Mouse (Mus musculus) embryonic facial prominence, embryonic 13.5 days (tissue): ENCODE measurements around the gene Cntrob. TPM values are rescaled to one million over a fixed set of nuclear protein-coding genes. Genes with fewer than 3 reads are reported as not detected.
A peak's percentile ranks its signal among the peaks of the same experiment; 100 is the strongest.

Source experiments
- ATAC-seq: fragments of 200-750 bp; cut with Nextera tagmentation; 2 replicates; pipeline ENCODE4 v1.8.0; 2017; ENCODE audit warnings: low read depth; ENCODE audit not compliant: insufficient number of reproducible peaks, insufficient read depth, low FRiP score, low TSS enrichment
- H3K27ac ChIP-seq: fragments of 300-500 bp; sonication (generic); 2 replicates; pipeline ENCODE4 v1.5.1; 2015; ENCODE audit warnings: moderate library complexity, mild to moderate bottlenecking, inconsistent platforms
- H3K27me3 ChIP-seq: fragments of 300-500 bp; sonication (generic); 2 replicates; pipeline ENCODE4 v1.6.1; 2015; ENCODE audit warnings: mild to moderate bottlenecking, inconsistent platforms
- H3K36me3 ChIP-seq: fragments of 300-500 bp; sonication (generic); 2 replicates; pipeline ENCODE4 v1.6.1; 2015; ENCODE audit warnings: mild to moderate bottlenecking, inconsistent platforms
- H3K4me1 ChIP-seq: fragments of 300-500 bp; sonication (generic); 2 replicates; pipeline ENCODE4 v1.6.1; 2015; ENCODE audit warnings: inconsistent platforms
- H3K4me2 ChIP-seq: fragments of 300-500 bp; sonication (generic); 2 replicates; pipeline ENCODE4 v1.6.1; 2015; ENCODE audit warnings: moderate library complexity, mild to moderate bottlenecking, inconsistent platforms
- H3K4me3 ChIP-seq: fragments of 300-500 bp; sonication (generic); 2 replicates; pipeline ENCODE4 v1.5.1; 2015; ENCODE audit warnings: mild to moderate bottlenecking, inconsistent platforms
- H3K9ac ChIP-seq: fragments of 300-500 bp; sonication (generic); 2 replicates; pipeline ENCODE4 v1.6.1; 2015; ENCODE audit warnings: mild to moderate bottlenecking, inconsistent platforms
- H3K9me3 ChIP-seq: fragments of 300-500 bp; sonication (generic); 2 replicates; pipeline ENCODE4 v1.6.1; 2016; ENCODE audit warnings: inconsistent platforms
- whole genome bisulfite sequencing: fragments of 180-500 bp; shearing (Covaris S2); methylation state at CpG from one replicate; pipeline ENCODE4 v1.1.7; 2015; ENCODE audit warnings: mixed read lengths; 5-methylcytosine and 5-hydroxymethylcytosine counted together
- polyA plus RNA-seq: library from polyadenylated mRNA; unstranded; fragments of >200 nt; fragmentation: Nextera tagmentation; extraction: Ambion mirVana; gene quantifications from 2 replicates; pipeline ENCODE4 v1.2.1, GENCODE M21; 2015

Gene Cntrob
- polyA plus RNA-seq: 30.4 and 33.8 TPM in 2 replicates

DNA sequence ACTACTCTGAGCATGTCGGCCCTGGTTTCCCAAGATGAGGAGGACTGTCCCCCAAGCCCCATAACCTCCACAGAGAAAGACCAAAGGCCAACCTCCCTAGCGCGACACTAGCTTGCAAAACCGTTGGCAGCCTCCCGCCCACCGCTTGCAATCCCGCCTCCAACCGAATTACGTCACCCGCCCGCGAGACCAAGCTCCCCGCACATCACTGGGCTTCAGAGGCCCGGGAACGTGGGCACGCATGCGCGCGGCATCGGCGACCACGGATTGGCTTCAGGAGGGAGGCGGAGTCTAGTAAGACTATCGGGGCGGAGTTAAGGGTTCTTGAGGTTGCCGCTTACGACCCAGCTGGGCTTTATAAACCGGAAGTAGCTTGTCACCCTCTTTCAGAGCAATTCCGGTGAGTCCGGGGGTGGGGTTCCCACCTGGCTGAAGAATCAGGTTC lies at the start of gene Cntrob, which contains the start of gene Trappc1:
Gene Cntrob, minus strand, starts transcription at position 109 of the 445 bp plus-strand sequence.
Gene Trappc1, plus strand, starts transcription at position 314 of the 445 bp plus-strand sequence.
- peak within 1 kb of the TSS; percentile 57 for H3K4me3 ChIP-seq
- H3K4me1 ChIP-seq: peaks cover 42% of the 10 kb centered on the region
- peaks cover 25% of the 10 kb centered on the region for H3K27me3 ChIP-seq
- H3K9me3 ChIP-seq: no peaks in the 10 kb centered on the region
- peak within 1 kb of the TSS; percentile 82 for H3K9ac ChIP-seq
- under 1% methylated on average over 30 of the region's 30 CpGs for WGBS
- H3K4me2 ChIP-seq: peak within 1 kb of the TSS; percentile 83
- peak within 1 kb of the TSS; percentile 86 for H3K27ac ChIP-seq
- ATAC-seq: peak; percentile 92
- peaks cover 25% of the 10 kb centered on the region for H3K36me3 ChIP-seq

DNA sequence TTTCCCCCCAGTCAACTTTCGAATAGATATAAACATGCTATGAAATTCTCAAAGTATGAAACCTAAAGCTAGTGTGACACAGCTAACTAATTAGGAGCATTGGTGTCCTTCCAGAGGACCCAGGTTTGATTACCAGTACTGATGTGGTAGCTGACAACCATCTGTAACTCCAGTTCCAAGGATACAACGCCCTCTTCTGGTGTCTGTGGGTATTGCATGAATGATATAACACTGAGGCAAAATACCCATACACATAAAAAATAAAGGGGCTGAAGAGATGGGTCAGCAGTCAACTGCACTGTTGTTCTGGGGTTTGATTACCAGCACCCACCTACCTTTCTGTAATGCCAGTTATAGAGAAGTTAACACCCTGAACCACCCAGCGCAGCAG lies 49.2 kb upstream of the Cntrob start:
- peaks cover 27% of the 10 kb centered on the region for H3K36me3 ChIP-seq
- peak overlapping the region; percentile 79; the same call in 1 of the 2 replicates for H3K27ac ChIP-seq
- 62% methylated on average over 3 of the region's 3 CpGs for WGBS
- H3K4me2 ChIP-seq: no peak overlapping the region
- no peak overlapping the region for H3K9ac ChIP-seq
- no peak for ATAC-seq
- H3K9me3 ChIP-seq: no peaks in the 10 kb centered on the region
- no peak overlapping the region for H3K4me3 ChIP-seq
- no peaks in the 10 kb centered on the region for H3K27me3 ChIP-seq
- H3K4me1 ChIP-seq: peaks cover 20% of the 10 kb centered on the region

- peaks cover 20% of the 10 kb centered on the region for H3K4me1 ChIP-seq
- H3K9ac ChIP-seq: 0 out of 2 replicates have a peak overlapping the region, but pooled peaks have one; percentile 28
- WGBS: 58% methylated on average over 12 of the region's 12 CpGs
- H3K4me3 ChIP-seq: no peak overlapping the region
- H3K9me3 ChIP-seq: no peaks in the 10 kb centered on the region
- peaks cover 21% of the 10 kb centered on the region for H3K36me3 ChIP-seq
- no peak for ATAC-seq
- peak overlapping the region; percentile 39; the same call in 1 of the 2 replicates for H3K4me2 ChIP-seq
- peak overlapping the region; percentile 79 for H3K27ac ChIP-seq
- H3K27me3 ChIP-seq: no peaks in the 10 kb centered on the region
These were observed 48.6 kb upstream of the Cntrob start for GRCm38 (mm10) chr11:69372056-69372779.

GRCm38 (mm10) chr11:69371601-69372000 lies 48.0 kb upstream of the Cntrob start:
- Histone ChIP-seq H3K9ac (peak overlapping the region; percentile 28; the same call in 1 of the 2 replicates), H3K27ac (peak overlapping the region; percentile 79), H3K4me3 (no peak overlapping the region), H3K27me3 (no peaks in the 10 kb centered on the region), H3K36me3 (peaks cover 20% of the 10 kb centered on the region), H3K9me3 (no peaks in the 10 kb centered on the region), H3K4me1 (peaks cover 20% of the 10 kb centered on the region), H3K4me2 (peak overlapping the region; percentile 39; the same call in 1 of the 2 replicates)
- WGBS: 55% methylated on average over 12 of the region's 12 CpGs
- ATAC-seq: peak; percentile 8; the same call in 1 of the 2 replicates

DNA sequence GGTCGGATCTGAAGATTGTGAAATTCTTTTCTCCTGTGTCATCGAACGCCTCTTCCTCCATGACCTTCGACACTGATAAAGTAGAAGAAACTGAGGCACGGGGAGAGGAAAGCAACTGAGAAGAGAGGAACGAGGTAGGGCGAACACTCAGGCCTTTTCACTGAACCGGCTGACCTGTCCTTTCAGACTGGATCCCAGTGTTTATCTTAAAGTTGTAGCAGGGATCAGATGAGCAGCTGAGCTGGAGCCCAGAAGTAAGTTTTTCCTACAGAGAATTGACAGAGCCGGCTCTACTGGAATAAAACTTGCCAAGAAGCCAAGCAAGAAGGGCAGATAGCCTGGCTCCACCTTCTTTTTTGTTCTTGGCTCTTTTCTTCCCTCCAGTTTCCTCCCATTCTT lies 47.2 kb upstream of the Cntrob start:
- Histone ChIP-seq H3K36me3 (peaks cover 18% of the 10 kb centered on the region), H3K4me3 (no peak overlapping the region), H3K27ac (peak overlapping the region; percentile 79), H3K9ac (peak overlapping the region; percentile 28; the same call in 1 of the 2 replicates), H3K9me3 (no peaks in the 10 kb centered on the region), H3K27me3 (no peaks in the 10 kb centered on the region), H3K4me2 (peak overlapping the region; percentile 39), H3K4me1 (peaks cover 25% of the 10 kb centered on the region)
- no peak for ATAC-seq
- WGBS: 22% methylated on average over 9 of the region's 9 CpGs

DNA sequence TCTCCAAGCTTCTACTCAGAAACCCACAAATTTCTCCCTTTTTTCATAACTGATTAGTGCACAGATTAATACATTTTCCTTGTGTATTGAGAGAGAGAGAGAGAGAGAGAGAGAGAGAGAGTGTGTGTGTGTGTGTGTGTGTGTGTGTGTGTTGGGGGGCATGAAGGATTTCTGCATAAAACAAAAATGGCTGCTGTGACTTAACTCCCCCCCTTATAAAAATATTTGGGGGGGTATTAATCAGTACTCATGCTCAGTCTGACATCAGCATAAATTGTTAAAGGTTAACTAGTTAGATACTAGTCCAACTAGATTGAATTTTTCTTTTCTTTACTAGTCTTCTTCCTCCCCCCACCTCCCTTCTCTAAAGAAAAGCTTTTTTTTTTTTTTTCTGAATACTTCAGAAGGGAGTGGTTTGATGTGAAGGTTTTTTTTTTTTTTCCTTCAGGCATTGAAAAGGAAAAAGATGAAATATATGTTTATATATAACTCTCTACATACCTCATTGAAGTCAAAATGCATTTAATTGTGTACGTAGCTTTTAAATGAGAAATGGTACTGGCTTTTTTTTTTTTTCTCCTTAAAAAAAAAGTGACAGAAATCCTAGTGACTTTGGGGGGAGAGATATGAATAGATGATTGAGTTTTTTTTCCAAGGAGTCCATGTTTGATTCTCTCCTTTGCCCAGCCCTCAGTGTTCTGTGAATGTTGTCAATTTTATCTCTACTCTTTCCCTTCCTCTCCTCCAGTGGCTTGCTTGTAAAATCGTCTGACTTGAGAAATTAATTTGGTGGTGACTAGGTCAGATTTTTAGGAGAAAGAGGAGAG lies 46.6 kb upstream of the Cntrob start:
- no peak for ATAC-seq
- Histone ChIP-seq H3K9ac (peak overlapping the region; percentile 100), H3K27me3 (no peaks in the 10 kb centered on the region), H3K9me3 (no peaks in the 10 kb centered on the region), H3K27ac (peak overlapping the region; percentile 100), H3K4me2 (peak overlapping the region; percentile 97), H3K4me1 (peaks cover 31% of the 10 kb centered on the region), H3K36me3 (peaks cover 15% of the 10 kb centered on the region), H3K4me3 (peak overlapping the region; percentile 84)
- 12% methylated on average over 2 of the region's 2 CpGs for WGBS

- Histone ChIP-seq H3K27ac (peak within 1 kb of the TSS; percentile 100), H3K4me2 (peak within 1 kb of the TSS; percentile 97), H3K4me3 (peak within 1 kb of the TSS; percentile 84), H3K27me3 (no peaks in the 10 kb centered on the region), H3K36me3 (peaks cover 17% of the 10 kb centered on the region), H3K4me1 (peaks cover 39% of the 10 kb centered on the region), H3K9me3 (no peaks in the 10 kb centered on the region), H3K9ac (peak within 1 kb of the TSS; percentile 100)
- ATAC-seq: no peak
- under 1% methylated on average over 19 of the region's 34 CpGs for WGBS
These were observed 45.8 kb upstream of the Cntrob start, which contains the start of gene Chd3 for GRCm38 (mm10) chr11:69369215-69369989. Gene Chd3 (minus strand): TSS chr11:69369406.

DNA sequence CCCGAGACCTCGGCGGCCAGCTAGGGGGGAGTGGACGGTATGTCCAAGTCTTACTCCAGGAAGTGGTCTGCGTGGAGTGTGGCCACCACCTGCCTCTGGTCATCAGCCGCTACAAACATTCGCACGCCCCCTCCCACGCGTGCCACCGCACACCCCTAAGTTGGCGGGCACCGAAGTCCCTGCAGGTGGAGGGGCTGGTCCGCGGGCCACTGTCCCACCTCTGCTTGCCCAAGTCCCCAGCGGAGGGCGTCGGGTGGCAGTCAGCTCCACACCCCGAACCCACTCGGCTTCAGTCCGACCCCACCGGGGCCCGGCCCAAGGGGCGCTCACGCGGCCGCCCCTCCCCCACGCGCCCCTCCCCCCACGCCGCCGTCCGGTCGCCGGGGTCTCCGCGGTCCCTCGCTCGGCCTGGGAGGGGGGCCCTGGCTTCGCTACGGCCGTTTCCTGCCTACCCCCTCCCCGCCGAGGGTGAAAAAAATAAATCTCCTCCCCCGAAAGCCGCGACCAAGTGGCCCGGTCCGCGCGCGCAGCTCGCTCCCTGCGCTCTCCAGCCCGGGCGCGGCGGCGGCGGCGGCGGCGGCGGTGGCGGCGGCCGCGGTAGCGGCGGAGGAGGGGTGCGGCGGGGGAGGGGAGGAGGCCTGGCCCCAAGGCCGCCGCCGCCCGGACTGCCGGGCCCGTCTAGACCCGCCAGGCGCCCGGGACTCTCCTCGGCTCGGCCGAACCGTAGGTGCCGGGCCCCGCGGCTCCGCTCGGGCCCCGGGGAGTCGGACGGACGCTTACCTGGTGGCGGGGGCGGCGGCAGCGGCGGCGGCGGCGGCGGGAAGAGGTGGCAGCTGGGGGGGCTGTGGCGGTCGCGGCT lies 45.0 kb upstream of the Cntrob start:
- H3K9ac ChIP-seq: peak overlapping the region; percentile 100
- peak overlapping the region; percentile 97 for H3K4me2 ChIP-seq
- peak overlapping the region; percentile 100 for H3K27ac ChIP-seq
- peaks cover 47% of the 10 kb centered on the region for H3K4me1 ChIP-seq
- H3K4me3 ChIP-seq: peak overlapping the region; percentile 84
- ATAC-seq: no peak
- H3K9me3 ChIP-seq: no peaks in the 10 kb centered on the region
- WGBS: under 1% methylated on average over 58 of the region's 106 CpGs
- no peaks in the 10 kb centered on the region for H3K27me3 ChIP-seq
- peaks cover 19% of the 10 kb centered on the region for H3K36me3 ChIP-seq

- Histone ChIP-seq H3K27ac (peak overlapping the region; percentile 100), H3K9me3 (no peaks in the 10 kb centered on the region), H3K4me1 (peaks cover 55% of the 10 kb centered on the region), H3K9ac (peak overlapping the region; percentile 100), H3K4me3 (peak overlapping the region; percentile 84), H3K4me2 (peak overlapping the region; percentile 97), H3K27me3 (no peaks in the 10 kb centered on the region), H3K36me3 (peaks cover 24% of the 10 kb centered on the region)
- under 1% methylated on average over 22 of the region's 22 CpGs for WGBS
- no peak for ATAC-seq
These were observed 44.2 kb upstream of the Cntrob start for GRCm38 (mm10) chr11:69367616-69368355.
